Mouse (Mus musculus) CD4-positive helper T cell, adult 2 months (primary cell): ENCODE measurements around the gene Erf.
A peak's percentile ranks its signal among the peaks of the same experiment; 100 is the strongest.

Experiments
- DNase-seq: peaks from one replicate; pipeline ENCODE4 v3.0.0-alpha.2; 2012; ENCODE audit warnings: low read depth, missing footprints, low spot score

Erf gene

DNA sequence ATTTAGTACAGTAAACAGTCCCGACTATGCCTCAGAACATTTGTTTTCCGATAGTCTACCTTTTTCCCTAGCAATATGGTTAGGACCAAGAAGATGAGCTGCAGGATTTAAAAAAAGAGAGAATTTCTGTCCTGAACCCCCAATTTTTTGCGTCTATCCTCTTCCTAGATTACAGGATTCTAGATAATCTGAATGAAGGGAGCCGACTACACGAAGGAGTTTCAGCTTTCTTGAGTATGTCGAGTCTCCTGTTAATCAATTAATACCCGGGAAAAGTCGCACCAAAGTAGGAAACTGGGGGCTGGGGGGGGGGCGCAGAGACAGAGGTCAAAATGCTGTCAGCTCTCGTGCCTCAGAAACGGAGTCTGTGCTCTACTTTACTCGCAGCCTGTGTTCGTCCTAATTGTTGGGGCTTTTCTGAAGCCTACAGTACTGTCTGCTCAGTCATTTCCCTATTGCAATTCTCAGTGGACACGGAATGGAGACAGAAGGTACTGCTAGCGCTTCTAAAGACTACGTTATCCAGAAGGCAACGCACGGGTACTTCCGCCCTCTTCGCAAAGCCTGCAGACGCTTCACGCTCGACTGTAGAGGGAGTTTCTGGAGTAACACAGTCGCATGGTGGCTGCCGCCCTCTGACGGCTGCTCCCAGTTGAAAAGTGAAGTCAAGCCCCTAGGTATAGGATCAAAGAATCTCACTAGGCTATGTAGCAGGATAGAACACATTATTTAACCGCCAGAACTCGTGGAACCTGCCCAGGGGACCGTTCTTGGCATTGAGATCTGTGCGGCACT lies 11.5 kb downstream of the Erf start:
- peak; percentile 94 for DNase-seq

DNA sequence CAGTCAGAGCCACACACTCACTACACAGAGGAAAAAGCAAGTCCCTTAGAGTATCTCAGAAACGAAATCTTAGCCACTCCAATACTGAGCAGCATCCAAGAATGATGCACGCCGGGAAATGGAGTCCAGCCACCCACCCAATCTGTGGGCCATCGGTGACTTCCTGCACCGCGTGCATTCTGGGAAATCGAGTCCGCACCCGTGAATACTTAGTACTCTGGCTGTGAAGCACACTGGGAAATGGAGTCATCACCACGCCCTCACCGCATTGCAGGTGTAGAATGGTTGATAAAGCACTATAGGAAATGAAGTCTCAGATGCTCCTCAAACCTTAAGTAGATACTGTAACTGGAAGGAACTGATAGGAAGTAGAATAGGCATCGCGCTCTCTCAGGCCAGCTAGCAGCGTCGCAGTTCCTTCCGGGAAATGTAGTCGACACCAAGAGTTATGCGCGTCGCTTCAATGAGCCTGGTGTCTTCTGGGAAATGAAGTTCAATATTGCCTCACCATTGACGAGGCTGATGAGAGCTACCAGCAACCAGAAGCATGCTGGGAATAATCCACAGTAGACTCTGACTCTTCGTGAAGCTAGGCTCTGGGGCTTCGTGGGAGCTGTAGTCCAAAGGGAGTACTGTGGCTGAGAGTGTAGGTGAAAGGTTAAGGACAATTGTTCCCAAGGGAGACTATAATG lies 12.4 kb downstream of the Erf start:
- peak; percentile 97 for DNase-seq

DNA sequence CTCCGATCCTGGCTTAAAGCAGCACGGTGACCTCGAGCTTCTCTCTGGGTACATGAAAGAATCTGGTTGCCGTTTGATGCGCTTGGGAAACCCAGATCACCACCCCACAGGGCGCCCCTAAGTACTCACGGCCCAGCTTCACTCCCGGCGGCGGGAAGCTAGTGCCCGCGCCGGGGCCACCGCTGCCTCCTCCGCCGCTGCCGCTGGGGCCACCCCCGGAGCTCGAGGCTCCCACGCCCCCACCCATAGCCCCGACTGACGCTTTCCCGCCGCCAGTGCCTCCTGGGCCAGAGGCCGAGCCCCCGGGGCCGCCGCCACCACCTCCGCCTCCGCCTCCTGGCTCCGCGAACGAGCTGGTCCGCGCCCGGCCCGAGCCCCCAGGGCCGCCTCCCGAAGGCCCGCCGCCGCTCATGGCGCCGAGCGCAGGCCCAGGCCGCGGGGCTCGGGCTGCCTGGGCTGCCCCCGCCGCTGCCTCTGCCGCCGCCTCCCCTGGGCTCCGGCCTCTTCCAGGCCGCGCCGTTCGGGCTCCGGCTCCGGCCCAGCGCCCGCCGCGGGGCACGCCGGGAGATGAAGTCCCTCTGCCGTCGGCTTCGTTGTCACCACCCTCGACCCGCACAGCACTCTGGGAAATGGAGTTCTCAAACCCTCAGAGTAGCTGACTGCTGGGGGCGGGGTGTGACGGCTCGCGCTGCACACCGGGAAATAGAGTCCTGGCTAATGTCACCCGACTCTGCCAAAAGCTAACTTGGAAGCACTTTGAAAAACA lies 13.1 kb downstream of the Erf start, which contains the start of gene Gsk3a:
Gene Gsk3a (minus strand): TSS at position 603 of the 766 bp plus-strand sequence.
- peak; percentile 97 for DNase-seq

DNA sequence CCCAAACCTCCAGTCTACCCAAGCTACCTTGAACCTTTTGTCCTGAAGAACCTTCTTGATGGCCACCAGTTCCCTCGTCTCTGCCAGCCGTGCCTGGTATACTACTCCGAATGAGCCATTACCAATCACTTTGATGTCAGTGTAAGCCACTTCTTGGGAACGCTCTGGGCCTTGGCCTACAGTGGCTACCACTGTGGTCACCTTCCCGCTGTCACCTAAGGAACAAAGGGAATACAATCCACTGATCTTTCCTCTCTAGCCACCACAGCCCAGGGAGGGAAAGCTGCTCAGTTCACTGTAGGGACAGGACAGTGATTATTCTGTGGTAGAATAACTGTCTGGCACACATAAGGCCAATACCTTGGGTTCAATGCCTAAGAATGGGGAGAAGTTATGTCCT lies 15.0 kb downstream of the Erf start:
- no peak for DNase-seq

DNA sequence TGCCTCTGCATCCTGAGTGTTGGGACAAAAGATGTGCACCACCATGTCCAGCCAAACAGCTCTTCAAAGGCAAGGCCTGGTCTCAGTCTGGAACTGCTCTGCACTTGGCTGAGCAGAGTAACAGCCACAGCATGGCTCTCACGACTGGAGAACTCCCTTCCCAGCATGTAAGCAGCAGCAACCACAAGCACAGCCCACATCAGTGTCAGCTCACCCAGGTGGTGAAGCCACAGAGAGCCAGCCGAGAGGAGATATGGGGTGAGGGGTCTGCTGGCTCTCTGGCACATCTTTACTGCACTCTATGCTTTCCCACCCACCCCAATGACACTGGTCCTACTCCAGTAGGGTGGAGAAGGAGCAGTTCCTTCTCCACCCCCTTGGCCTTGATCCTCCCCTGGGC lies 17.5 kb downstream of the Erf start:
- DNase-seq = peak; percentile 37

DNA sequence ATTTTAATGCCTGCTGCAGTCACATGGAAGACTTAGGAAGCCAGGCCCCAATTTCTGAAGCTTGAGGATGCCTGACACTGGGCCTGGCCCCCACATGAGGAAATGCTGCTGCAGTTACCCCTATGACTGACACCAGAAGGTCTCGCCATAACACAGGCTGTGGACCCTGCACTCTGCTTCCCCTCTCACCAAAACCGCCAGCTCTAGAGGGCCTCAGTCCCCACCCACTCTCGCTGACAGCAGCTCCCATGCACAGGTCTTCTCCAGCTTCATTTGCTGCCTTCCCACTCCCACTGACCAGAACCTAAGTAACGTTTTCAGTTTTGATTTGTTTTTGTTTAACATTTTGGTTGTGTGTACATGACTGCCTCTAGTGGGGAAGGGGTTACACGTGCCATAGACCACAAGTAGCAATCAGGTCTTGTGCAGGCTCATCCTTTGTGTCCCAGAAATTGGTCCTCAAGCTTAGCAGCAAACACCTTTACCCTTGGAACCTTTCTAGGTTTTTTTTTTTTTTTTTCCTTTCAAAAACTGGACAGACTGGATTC lies 18.4 kb downstream of the Erf start:
- no peak for DNase-seq

DNA sequence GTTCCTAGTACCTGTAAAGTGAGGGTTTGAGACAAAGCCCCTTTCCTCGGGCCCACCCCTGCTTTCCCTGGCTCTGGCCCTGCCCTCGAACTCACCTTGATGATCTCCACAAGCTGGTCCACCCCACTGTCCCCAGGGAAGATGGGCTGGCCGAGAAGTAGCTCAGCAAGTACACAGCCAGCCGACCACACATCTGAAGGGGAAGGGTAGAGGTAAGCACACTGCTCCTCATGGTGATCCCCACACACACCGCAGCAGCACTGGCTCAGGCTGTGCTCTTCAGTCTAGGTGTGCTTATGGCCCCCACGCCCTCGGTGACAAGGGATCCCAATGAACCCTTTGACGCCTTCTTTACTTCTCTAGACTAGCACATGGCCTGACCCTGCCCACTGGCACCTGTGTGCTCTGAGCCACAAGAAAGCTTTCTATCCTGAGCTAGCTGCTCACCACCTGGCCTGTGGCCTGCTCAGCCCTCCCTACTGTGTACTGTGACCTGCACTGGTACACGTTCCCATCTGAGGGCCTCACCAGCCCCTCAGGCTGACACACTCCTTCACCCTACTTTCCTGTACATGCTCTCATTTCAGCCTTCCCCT lies 19.8 kb downstream of the Erf start:
- no peak for DNase-seq

DNA sequence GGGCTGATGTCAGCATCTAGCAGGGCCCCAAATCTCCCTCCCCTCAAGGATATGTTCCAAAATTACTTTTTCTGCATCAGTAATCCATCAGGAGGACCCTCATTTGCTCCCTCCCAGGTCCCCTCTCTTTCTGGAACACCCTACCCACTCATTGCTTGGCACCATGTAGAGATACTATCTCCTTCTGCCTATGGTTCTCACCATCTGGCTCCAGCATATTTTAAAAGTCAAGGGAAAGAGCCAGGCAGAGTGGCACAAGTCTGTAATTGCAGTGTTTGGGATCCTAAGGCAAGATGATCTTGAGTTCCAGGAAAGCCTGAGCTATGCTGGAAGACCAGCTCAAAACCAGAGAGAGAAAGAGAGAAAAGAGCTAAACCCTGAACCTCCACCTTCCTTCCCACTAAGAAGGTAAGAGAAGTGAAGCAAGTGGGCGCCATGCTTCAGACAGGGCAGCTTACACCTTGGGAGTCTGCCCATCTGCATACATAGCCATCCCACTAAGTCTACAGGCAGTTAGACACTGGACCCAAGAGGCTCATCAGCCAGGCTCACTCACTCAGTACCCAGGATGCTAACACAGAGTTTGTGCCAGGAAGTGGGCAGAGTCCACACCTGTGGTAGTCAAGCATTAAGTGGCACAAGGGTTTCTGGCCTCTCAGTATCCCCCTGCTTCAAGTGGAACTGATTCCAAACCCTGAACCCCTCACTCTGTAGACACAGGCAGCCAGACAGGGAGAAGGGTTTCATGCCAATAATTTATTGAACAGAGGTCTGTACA lies 22.8 kb downstream of the Erf start:
- no peak for DNase-seq

DNA sequence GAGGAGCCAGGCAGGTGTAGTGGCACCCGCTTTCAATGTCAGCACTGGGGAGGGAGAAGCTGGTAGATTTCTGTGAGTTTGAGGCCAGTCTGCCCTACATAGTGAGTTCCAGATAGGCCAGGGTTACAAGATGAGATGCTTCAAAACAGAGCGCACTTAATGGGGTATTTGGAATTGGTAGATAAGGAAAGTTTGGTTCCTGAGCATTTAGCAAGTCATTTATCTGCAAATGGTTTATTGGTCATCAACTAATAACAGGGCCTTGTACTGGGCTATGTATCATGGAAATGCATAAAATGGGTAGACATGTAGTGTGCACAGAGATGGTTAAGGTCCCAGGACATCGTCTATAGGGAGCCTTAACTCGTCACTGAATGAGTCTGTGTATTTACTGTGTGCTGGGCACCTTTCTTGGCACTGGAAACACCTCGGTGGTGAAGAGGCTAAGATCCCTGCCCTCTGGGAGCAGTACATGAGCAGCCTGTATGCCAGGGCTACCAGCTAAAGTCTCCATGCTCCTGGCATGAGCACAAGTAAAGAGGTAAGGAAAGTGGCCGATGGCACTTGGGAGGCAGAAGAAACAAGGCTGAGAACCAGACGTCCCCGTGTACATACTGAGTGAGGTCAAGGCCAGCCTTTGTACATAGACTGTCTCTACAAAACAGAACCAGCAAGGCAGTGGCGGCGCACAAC lies 28.1 kb downstream of the Erf start:
- no peak for DNase-seq

DNA sequence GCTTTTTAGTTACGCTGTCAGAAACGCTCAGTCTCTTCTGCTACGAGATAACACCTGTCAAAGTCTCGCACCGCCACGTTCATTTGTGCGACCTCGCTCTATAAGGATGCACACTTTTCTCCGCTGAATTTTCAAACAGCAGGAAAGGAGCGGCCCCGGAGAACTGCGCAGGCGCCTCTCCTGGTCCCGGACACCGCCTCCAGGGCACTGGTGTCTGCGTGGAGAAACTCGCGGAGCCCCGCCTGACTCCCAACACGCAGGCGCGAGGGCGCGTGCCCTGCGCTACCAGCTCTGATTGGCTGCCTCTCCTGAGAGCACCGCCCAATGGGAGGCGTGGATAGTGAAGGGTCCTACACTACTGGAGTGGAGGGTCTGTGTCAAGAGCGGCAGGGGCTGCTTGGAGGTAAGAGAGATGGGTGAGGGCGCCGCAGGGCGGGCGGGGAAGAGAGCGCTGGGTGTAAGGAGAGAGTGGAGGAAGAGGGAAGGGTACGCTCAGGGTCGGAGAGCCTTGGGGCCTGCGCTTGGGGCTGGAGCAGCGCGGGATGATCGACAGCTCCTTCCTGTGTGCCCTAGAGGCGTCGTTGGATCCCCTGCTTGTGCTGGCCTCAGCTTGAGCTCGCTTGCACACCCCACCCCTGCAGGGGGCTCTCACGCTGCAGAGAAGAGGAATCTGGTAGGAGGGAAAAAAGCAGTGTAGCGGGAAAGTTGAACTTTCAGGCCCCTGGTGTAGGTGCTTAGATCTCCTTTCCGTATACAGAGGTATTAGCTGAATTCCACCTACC lies 29.3 kb downstream of the Erf start, which contains the start of gene Zfp526:
Gene Zfp526 (plus strand): TSS at position 324 of the 782 bp plus-strand sequence.
- peak; percentile 98 for DNase-seq

DNA sequence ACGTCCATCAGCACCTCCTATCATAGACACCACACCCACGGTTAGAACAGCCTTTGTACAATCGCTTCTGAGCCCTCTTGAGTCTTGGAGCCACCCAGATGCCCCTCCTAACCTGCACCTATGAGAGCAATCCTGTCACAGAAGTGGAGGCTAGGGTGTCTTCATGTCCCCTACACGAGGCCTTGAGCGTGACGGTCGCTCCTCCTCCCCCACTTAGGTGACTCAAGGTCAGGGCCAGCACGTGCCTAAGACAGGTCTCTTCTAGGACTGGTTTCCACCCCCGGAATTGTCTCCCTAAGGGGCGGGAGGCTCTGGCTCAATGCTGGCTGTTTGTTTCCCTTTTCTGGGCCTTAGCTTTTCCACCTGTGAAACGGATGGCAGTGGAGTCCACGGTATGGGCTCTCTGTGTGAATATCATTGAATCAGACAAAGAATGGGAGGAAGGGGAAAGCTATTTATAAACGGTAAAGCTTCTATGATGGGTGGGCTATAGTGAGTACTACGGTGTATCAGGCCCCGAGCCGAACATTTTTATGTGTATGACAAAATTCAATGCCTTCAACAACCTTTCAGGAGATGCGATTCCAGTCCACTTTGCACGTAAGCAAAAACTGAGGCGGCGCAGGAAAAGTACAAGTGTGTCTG lies 30.0 kb downstream of the Erf start, which contains the start of gene Dedd2:
Gene Dedd2 (minus strand): TSS at position 159 of the 645 bp plus-strand sequence.
- peak; percentile 59 for DNase-seq

DNA sequence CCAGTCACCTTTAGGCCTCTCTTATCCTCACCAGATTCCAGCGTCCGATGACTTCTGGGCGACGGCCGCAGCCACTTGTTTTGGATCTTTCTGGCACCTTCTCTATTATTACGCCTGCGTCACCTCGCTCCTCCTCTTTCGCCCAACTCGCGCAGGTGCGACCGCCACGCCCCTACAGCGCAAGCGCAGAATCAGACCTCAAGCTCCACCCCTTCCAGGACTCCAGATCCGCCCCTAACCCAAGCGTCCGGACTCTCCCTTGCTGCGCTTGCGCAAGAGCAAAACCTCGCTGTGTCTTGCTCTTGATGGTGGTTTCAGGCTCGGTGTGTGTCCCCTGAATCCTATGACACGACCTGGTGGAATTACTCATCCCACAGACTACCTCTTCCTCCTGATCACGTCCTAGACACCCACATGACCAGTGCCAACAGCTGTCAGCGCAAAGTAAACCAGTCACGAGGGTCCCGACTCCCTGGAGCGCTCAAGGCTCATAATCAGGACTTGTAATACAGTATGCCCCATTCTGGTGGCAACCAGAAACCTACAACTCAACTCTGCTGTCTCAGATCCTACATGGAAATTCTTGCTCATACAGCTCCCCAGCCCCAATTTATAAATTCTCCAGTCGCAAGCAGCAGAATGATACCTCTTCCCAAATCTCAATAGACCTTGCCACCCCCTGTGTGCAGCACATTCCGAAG lies 30.7 kb downstream of the Erf start:
- peak; percentile 98 for DNase-seq

DNA sequence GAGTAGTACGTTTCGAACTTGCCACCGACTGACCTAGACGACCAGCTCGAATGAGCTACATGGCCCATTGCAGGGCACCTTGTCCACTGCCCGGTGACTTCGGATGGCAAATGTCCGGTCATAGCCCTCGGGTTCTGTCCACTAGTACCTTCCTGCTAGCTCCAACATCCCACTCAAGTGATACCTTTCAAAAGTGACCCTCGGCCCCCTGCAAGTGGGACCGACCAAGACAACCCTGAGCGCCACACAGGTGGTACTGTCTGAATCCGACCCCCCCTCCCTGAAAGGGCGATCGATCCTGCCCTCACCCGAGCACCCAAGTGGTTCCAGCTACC lies 31.2 kb downstream of the Erf start:
- no peak for DNase-seq

DNA sequence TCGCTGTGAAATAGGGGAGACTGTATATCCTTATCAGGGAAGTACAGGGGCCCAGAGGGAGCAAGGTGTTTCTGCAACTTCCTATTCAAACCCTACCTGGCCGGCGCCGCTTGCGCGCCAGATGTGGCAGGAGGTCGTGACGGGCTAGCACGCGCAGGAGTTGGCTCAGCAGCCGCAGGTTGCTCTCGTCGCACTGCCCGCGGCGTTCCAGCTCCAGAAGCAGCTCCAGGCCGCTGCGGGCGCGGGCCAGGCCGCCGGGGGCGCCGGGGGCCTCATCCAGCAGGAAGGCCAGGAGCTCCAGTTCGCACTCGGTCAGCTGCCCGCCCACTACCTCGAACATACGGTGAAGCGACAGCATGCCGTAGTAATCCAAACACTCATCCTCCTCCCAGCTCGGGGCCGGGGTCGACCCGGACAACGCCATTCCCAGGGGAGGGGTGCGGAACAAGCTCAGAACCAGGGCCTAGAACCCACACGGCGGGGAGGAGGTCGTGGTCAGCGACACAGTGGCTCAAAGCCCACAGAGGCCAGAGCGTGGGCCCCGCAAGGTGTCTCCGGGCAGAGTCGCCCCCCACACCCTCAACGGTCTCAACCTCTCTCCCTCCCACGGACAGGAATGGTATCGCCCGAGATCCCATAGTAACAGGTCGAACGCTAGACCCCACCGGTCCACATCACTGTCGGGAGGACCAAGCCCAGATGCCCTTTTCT lies 31.7 kb downstream of the Erf start:
- peak; percentile 69 for DNase-seq

DNA sequence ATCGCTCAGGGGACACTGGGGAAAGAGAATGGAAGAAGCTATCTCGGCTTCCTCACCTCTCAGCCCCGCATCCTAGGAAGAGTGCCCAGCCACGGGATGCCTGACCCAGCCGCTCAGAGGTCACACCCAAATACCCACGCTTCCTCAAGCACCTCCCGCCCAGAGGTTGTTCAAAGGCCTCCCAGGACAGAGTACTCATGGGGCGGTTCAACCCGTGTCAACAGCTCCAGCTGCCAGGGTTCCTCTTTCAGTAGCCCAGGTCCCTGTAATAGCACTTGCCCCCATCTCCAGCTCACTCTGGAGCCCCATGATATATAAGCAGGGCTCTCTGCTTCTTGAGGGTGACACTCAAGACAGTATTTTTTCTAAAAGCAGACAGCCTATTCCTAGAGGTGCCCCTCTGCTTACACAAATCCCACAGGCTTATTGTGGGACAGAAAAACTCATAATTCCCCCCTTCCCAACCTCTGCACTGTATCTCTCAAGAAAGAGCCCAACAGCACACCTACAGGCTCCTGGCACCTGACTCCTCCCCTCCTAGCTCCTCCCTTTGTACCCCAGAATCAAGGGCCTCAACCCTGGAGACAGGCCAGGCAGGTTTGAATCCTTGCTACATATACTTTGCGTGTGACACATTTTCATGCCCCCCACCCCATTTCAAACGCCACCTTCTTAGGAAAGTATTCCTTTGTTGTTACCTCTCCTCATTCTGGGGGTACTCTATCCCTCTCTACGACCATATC lies 32.7 kb downstream of the Erf start:
- DNase-seq = no peak

DNA sequence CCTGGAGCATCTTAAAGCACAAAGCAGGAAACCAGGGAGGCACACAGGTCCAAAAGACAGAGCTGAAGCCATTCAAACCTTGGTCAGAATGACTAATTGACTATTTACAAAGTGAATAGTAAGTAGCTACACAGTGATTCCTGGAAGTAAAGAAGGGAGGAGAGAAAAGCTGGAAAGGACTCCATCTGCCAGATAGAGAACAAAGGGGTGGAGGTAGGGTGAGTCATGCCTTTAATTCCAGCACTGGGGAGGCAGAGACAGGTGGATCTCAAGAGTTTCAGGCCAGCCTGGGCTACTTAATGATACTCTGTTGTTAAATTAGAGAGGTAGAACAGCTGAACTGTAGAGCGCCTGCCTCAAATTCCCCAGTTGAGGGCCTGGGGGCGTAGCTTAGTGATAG lies 36.4 kb downstream of the Erf start:
- DNase-seq = no peak

DNA sequence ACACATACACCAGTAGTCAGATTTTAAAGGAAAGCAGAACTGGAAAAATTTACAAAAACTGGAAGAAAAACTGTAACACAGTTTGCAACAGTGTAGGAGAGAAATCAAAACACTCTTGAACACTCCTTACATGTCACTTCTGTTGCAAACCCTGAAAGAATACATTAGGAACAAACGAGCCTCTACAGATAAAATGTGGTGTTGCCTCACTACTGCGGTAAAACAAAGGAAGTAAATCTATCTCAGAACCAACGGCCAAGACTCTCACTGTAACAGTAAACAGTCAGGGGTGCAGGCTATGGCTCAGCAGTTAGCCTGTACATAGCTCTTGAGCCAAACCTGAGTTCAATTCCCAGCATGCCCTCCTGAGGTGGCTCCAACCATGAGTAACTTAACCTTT lies 37.5 kb downstream of the Erf start:
- DNase-seq = peak; percentile 45
